Mouse (Mus musculus) lung, embryonic 14.5 days (tissue): Measurements from ENCODE around the gene Mosmo. TPM values are rescaled to one million over a fixed set of nuclear protein-coding genes. Genes with fewer than 3 reads are reported as not detected.

Source experiments
- ATAC-seq: fragments of 200-750 bp; cut with Nextera tagmentation; 2 replicates; pipeline ENCODE4 v1.8.0; 2017; ENCODE audit warnings: mild to moderate bottlenecking, moderate TSS enrichment, moderate library complexity; ENCODE audit not compliant: insufficient read depth
- DNase-seq: peaks from one replicate; pipeline ENCODE4 v3.0.0-alpha.2; 2015
- H3K27ac ChIP-seq: fragments of 300-500 bp; sonication (generic); 2 replicates; pipeline ENCODE4 v1.5.1; 2014; ENCODE audit warnings: low read depth, mild to moderate bottlenecking, moderate library complexity
- H3K27me3 ChIP-seq: fragments of 300-500 bp; sonication (generic); 2 replicates; pipeline ENCODE4 v1.6.1; 2014; ENCODE audit warnings: low read length, control low read depth; ENCODE audit not compliant: insufficient read depth
- H3K36me3 ChIP-seq: fragments of 300-500 bp; sonication (generic); 2 replicates; pipeline ENCODE4 v1.6.1; 2014; ENCODE audit warnings: control low read depth; ENCODE audit not compliant: insufficient read depth
- H3K4me1 ChIP-seq: fragments of 300-500 bp; sonication (generic); 2 replicates; pipeline ENCODE4 v1.6.1; 2014; ENCODE audit warnings: antibody characterized with exemption, control low read depth; ENCODE audit not compliant: insufficient read depth
- H3K4me2 ChIP-seq: fragments of 300-500 bp; sonication (generic); 2 replicates; pipeline ENCODE4 v1.6.1; 2014; ENCODE audit warnings: mild to moderate bottlenecking
- H3K4me3 ChIP-seq: fragments of 300-500 bp; sonication (generic); 2 replicates; pipeline ENCODE4 v1.5.1; 2014; ENCODE audit warnings: low read depth, low read length
- H3K9ac ChIP-seq: fragments of 300-500 bp; sonication (generic); 2 replicates; pipeline ENCODE4 v1.6.1; 2014
- H3K9me3 ChIP-seq: fragments of 300-500 bp; sonication (generic); 2 replicates; pipeline ENCODE4 v1.6.1; 2016; ENCODE audit warnings: low read depth, low read length, control low read depth
- CTCF ChIP-seq: IDR thresholded peaks from 2 replicates; pipeline ENCODE4 v1.5.1; 2016; ENCODE audit warnings: antibody characterized with exemption, low read depth
- WGBS: fragments of 180-500 bp; shearing (Covaris S2); extraction: QIAGEN DNeasy Blood & Tissue Kit; methylation state at CpG from one replicate; pipeline ENCODE4 v1.1.7; 2014; 5-methylcytosine and 5-hydroxymethylcytosine counted together
- polyA plus RNA-seq: library from polyadenylated mRNA; unstranded; fragments of >200 nt; fragmentation: Nextera tagmentation; extraction: Ambion mirVana; gene quantifications from 2 replicates; pipeline ENCODE4 v1.2.1, GENCODE M21; 2014

Gene Mosmo
- 14.9 and 15.3 TPM in 2 replicates for polyA plus RNA-seq

GRCm38 (mm10) chr7:120677001-120677643 lies at the start of gene Mosmo:
Gene Mosmo (plus strand): TSS chr7:120677618.
- Histone ChIP-seq H3K9ac (peak within 1 kb of the TSS; percentile 86), H3K4me3 (peak within 1 kb of the TSS; percentile 87), H3K27me3 (no peaks in the 10 kb centered on the region), H3K36me3 (no peaks in the 10 kb centered on the region), H3K27ac (peak within 1 kb of the TSS; percentile 61), H3K4me1 (peaks cover 5% of the 10 kb centered on the region), H3K4me2 (peak within 1 kb of the TSS; percentile 66), H3K9me3 (no peaks in the 10 kb centered on the region)
- under 1% methylated on average over 43 of the region's 44 CpGs for WGBS
- peak; percentile 81 for DNase-seq
- peak; percentile 97 for ATAC-seq
- TF ChIP-seq CTCF = no peak

DNA sequence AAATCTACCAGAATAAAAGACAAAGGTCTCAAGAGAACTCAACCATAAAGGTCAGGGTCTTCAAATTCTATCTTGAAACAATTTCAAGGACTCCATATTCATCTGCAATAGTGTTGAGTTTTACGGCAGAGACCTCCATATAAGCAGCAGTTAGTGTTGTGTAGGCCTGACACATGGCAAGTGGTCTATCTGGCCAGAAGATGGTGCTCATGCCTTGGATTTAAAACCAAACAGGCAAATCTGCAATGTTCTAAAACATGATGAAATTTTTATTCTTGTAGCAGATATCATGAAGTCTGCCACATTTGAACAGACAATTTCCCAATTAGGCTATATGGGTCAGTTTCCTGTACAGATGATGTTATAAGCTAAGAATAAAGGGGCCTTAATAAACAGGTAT lies 44.9 kb upstream of the Mosmo start:
- Histone ChIP-seq H3K27ac (no peak overlapping the region), H3K9me3 (no peaks in the 10 kb centered on the region), H3K36me3 (peaks cover 3% of the 10 kb centered on the region; the same call in 1 of the 2 replicates), H3K4me2 (no peak overlapping the region), H3K4me3 (no peak overlapping the region), H3K4me1 (peaks cover 8% of the 10 kb centered on the region; the same call in 1 of the 2 replicates), H3K27me3 (no peaks in the 10 kb centered on the region), H3K9ac (no peak overlapping the region)
- WGBS = 63% methylated on average over 1 of the region's 1 CpGs
- DNase-seq (peak; percentile 57), ATAC-seq (no peak)
- TF ChIP-seq CTCF = peak; percentile 35

DNA sequence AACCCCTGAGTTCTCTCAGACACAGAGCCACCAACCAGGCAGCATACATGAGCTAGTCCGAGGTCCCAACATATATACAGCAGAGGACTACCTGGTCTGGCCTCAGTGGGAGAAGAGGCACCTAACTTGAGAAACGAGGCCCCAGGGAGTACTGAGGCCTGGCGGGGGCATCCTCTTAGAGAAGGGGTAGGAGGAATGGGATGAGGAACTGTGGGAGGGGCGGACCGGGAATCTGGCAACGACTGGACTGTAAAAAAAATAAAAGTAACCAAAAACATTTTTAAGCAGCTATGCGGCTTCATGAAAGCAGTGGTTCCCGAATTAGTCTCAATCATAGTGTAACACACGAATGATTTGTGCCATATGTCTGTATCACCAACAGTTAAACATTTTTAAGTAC lies 43.1 kb upstream of the Mosmo start:
- Histone ChIP-seq H3K9me3 (no peaks in the 10 kb centered on the region), H3K4me1 (peaks cover 8% of the 10 kb centered on the region; the same call in 1 of the 2 replicates), H3K4me2 (peak overlapping the region; percentile 93), H3K9ac (peak overlapping the region; percentile 96), H3K36me3 (peaks cover 18% of the 10 kb centered on the region), H3K27me3 (no peaks in the 10 kb centered on the region), H3K27ac (peak overlapping the region; percentile 93), H3K4me3 (peak overlapping the region; percentile 98)
- WGBS = 3% methylated on average over 9 of the region's 9 CpGs
- DNase-seq (peak; percentile 47), ATAC-seq (peak; percentile 39)
- TF ChIP-seq CTCF = no peak

- H3K4me2 ChIP-seq = peak within 1 kb of the TSS; percentile 93
- H3K36me3 ChIP-seq = peaks cover 24% of the 10 kb centered on the region
- under 1% methylated on average over 45 of the region's 45 CpGs for WGBS
- peak within 1 kb of the TSS; percentile 98 for H3K4me3 ChIP-seq
- peaks cover 8% of the 10 kb centered on the region; the same call in 1 of the 2 replicates for H3K4me1 ChIP-seq
- peak; percentile 85 for TF ChIP-seq CTCF
- peak within 1 kb of the TSS; percentile 96 for H3K9ac ChIP-seq
- no peaks in the 10 kb centered on the region for H3K9me3 ChIP-seq
- H3K27ac ChIP-seq = peak within 1 kb of the TSS; percentile 93
- ATAC-seq (peak; percentile 100), DNase-seq (peak; percentile 96)
- no peaks in the 10 kb centered on the region for H3K27me3 ChIP-seq
Measured at GRCm38 (mm10) chr7:120634711-120635361, 42.6 kb upstream of the Mosmo start, which contains the start of gene Uqcrc2. Gene Uqcrc2 (plus strand): TSS chr7:120635176.

DNA sequence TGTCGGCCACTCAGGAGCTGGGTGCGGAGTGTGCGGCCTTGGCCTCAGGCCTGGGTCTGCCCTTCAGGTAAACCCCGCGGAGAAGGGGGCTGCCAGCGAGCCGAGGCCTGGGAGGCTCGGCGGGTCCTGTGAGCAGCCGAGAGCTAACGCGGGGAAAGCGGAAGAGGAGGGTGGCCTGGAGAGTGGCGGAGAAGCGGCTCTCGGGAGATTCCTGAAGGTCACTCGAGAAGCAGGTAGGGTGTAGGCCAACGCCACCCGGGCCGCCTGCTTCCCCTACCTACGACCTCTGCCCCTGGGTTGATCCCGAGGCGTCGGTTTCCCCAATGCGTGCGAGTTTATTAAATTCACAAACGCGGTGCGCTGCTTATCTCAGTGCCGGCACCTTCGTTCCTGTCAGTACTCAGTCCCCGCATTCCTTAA lies 42.0 kb upstream of the Mosmo start:
- DNase-seq (no peak), ATAC-seq (no peak; the same call in 1 of the 2 replicates)
- Histone ChIP-seq H3K9ac (peak overlapping the region; percentile 96), H3K27me3 (no peaks in the 10 kb centered on the region), H3K9me3 (no peaks in the 10 kb centered on the region), H3K36me3 (peaks cover 29% of the 10 kb centered on the region), H3K4me2 (peak overlapping the region; percentile 93), H3K4me1 (peaks cover 8% of the 10 kb centered on the region; the same call in 1 of the 2 replicates), H3K27ac (peak overlapping the region; percentile 93), H3K4me3 (peak overlapping the region; percentile 98)
- WGBS = under 1% methylated on average over 32 of the region's 32 CpGs
- no peak for TF ChIP-seq CTCF

DNA sequence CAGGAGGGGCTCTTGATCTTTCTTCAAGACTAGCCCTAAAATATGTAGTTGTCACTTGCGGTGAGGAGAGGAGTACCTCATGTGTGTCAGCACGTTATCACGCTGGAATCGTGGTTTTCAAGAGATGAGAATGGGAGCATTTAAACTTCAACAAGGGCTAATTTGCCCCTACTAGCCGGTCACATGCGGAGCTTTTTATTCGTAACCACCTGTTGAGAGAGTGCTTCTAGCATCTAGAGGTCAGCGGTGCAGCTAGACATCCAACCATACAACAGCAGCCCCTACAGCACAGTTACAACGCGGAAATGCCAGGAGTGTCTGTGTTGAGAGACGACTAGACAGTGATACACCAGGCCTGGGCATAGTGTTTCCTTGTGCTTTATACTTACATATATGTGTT lies 41.6 kb upstream of the Mosmo start:
- Histone ChIP-seq H3K4me1 (peaks cover 8% of the 10 kb centered on the region; the same call in 1 of the 2 replicates), H3K4me3 (peak overlapping the region; percentile 98), H3K4me2 (peak overlapping the region; percentile 93), H3K27me3 (no peaks in the 10 kb centered on the region), H3K9ac (peak overlapping the region; percentile 96), H3K9me3 (no peaks in the 10 kb centered on the region), H3K27ac (0 out of 2 replicates have a peak overlapping the region, but pooled peaks have one; percentile 9), H3K36me3 (peaks cover 33% of the 10 kb centered on the region)
- WGBS = under 1% methylated on average over 11 of the region's 11 CpGs
- DNase-seq (peak; percentile 13), ATAC-seq (no peak)
- 0 out of 2 replicates have a peak, but pooled peaks have one; percentile 0 for TF ChIP-seq CTCF

- Histone ChIP-seq H3K4me3 (no peak overlapping the region), H3K4me2 (no peak overlapping the region), H3K9ac (no peak overlapping the region), H3K9me3 (no peaks in the 10 kb centered on the region), H3K27me3 (no peaks in the 10 kb centered on the region), H3K36me3 (peaks cover 83% of the 10 kb centered on the region), H3K4me1 (no peaks in the 10 kb centered on the region), H3K27ac (no peak overlapping the region)
- no peak for ATAC-seq
- 47% methylated on average over 4 of the region's 4 CpGs for WGBS
- 0 out of 2 replicates have a peak, but pooled peaks have one; percentile 10 for TF ChIP-seq CTCF
- DNase-seq = no peak
Measured at GRCm38 (mm10) chr7:120643217-120643616, 34.2 kb upstream of the Mosmo start.
